Mouse (Mus musculus): Measurements from ENCODE around the gene Arsa.

Gene Arsa

DNA sequence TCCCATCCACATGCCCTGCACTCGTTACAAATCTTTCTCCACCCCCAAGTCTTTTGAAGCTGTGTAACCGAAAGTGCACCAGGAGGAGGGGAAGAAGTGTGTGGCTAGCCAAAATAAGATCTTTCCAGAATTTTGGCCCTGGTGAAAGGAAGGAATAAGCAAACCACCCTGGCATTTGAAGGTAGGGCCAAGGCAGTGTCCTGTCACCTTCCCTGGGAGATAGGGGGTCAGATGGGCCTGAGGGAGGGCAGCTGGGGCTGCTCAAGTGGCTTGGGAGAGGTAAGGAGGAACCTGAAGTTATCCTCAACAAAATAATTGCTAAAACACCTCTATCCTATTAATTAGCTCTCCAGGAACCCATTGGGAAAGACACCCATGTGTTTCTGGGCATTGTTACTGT, 19.6 kb upstream of the Arsa start:
- in situ Hi-C loops (cut with MboI; ENCODE audit: unreplicated experiment in 2 of 2): loop anchor here in 1 of 2 experiments (25.0 kb wide), 1 partner anchor 715 kb away; the partner anchor contains the start of gene Alg10b

GRCm38 (mm10) chr15:89496131-89496530, 18.9 kb upstream of the Arsa start:
- in situ Hi-C loops (cut with MboI; ENCODE audit: unreplicated experiment in 2 of 2): loop anchor here in 1 of 2 experiments (25.0 kb wide), 1 partner anchor 716 kb away; the partner anchor contains the start of gene Alg10b

- in situ Hi-C loops (cut with MboI; ENCODE audit: unreplicated experiment in 2 of 2): loop anchor here in 1 of 2 experiments (25.0 kb wide), 1 partner anchor 717 kb away; the partner anchor contains the start of gene Alg10b
Measured at GRCm38 (mm10) chr15:89494970-89495369, 17.7 kb upstream of the Arsa start.

GRCm38 (mm10) chr15:89488611-89489117, 11.4 kb upstream of the Arsa start:
- in situ Hi-C loops (cut with MboI; ENCODE audit: unreplicated experiment in 2 of 2): loop anchor here in 1 of 2 experiments (25.0 kb wide), 1 partner anchor 724 kb away; the partner anchor contains the start of gene Alg10b

DNA sequence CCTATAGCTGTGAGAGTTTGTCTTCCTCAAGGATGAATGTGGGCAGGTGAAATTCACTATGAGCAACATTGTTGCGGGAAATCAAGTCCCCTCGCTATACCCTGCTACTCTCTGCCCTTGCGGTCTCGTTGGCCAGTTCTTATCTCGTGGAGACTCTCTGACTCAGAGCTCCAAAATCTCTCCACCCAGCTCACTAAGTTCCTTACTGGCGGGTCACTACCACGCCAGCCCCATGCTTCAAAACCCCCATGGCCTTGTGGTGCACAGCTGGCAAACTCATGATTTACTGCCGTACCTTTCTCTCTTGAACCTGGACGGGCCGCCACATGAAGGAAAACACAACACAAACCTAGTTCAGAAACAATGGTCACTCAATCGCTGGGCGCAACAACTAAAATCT, 11.0 kb upstream of the Arsa start:
- in situ Hi-C loops (cut with MboI; ENCODE audit: unreplicated experiment in 2 of 2): loop anchor here in 1 of 2 experiments (25.0 kb wide), 1 partner anchor 724 kb away; the partner anchor contains the start of gene Alg10b

GRCm38 (mm10) chr15:89480584-89480983, 3.4 kb upstream of the Arsa start:
- in situ Hi-C loops (cut with MboI; ENCODE audit: unreplicated experiment in 2 of 2): loop anchor here in 1 of 2 experiments (25.0 kb wide), 1 partner anchor 732 kb away; the partner anchor contains the start of gene Alg10b

DNA sequence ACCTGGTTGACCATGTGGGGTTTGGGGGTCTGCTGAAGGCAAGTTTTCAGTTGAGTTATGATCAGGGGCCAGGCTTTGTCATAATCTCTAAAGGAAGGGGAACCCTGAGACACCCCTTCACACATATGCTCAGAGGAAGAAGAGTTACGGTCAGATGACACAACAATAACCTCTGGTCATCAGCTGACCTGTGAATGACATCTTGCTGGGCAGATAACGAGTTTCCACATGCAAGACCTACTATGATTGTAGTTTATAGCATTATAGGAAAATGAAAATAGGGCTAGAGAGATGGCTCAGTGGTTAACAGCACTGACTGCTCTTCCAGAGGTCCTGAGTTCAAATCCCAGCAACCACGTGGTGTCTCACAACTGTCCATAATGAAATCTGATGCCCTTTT, 1.4 kb upstream of the Arsa start:
- in situ Hi-C loops (cut with MboI; ENCODE audit: unreplicated experiment in 2 of 2): loop anchor here in 1 of 2 experiments (25.0 kb wide), 1 partner anchor 734 kb away; the partner anchor contains the start of gene Alg10b

- in situ Hi-C loops (cut with MboI; ENCODE audit: unreplicated experiment in 2 of 2): loop anchor here in 1 of 2 experiments (25.0 kb wide), 1 partner anchor 734 kb away; the partner anchor contains the start of gene Alg10b
Measured at GRCm38 (mm10) chr15:89477806-89478205, 581 bp upstream of the Arsa start.

DNA sequence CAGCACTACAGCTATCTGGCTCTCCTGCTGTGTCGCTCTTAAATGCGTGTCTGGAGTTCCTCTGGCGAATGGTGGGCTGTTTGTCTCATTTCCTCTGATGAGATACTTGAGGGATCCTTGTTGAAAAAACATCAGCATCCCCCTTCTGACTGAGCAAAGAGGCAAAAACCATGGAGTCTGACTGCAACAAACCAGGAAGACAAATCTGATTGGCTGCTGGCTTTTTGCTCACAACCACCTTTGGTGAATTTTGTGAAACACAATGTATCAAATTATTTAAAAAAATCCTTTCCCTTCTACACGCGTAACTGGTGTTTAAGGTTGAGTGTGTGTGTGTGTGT, 780 bp downstream of the Arsa start:
- in situ Hi-C loops (cut with MboI; ENCODE audit: unreplicated experiment in 2 of 2): loop anchor here in 1 of 2 experiments (25.0 kb wide), 1 partner anchor 736 kb away; the partner anchor contains the start of gene Alg10b

DNA sequence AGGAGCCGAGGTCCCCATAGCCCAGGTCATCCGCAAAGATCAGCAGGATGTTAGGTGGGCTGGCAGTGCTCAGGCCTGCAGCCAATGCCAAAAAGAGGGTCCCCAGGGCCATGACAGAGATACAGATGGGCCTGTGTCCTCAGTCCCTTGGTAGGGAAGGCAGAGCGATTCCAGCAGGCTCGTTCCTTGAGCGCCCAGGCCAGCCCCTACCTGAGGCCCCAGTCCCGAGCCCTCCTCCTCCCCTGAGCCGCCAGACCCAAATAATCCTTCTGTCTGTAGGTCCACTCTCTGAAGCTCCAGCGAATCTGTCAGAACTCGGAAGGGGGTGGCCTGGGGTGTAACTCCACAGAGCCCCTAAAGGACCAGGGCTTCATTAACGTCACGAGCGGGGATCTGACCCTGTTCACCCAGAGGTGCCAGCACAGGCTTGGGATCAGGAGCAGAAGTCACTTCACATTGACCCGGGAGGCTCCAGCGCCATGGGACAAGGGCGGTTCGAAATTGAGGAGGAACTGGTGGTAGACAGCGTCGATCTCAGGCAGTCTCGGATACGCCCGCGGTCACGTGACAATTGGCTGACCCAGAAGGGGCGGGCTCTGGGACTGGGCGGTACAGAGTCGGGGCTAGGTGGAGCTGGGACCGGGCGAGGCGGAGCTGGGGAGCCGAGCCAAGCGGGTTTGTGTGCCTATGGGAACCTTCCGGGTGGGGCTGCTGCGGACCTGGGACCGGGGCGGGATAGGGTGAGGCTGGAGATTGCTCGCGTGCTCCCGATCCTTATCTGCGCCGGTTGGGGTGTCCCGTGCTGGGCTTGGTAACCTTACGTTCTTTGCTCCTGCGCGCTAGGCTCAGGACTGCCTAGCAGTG, 1.4 kb downstream of the Arsa start:
- in situ Hi-C loops (cut with MboI; ENCODE audit: unreplicated experiment in 2 of 2): loop anchor here in 1 of 2 experiments (25.0 kb wide), 1 partner anchor 736 kb away; the partner anchor contains the start of gene Alg10b

DNA sequence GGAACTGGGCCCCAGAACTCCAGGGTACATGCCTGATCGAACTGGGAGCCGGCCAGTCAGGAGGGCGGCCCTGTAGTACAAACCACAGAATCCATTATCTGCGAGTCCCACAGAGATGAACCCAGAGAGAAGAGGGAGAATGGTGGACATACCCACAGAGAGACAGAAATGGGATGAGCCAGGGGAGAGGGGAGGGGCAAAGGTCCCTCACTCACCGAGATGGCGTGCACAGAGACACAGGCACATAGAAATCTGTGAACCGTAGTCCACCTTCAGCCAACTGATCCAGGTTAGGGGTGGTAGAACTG, 2.0 kb downstream of the Arsa start:
- in situ Hi-C loops (cut with MboI; ENCODE audit: unreplicated experiment in 2 of 2): loop anchor here in 1 of 2 experiments (25.0 kb wide), 1 partner anchor 737 kb away; the partner anchor contains the start of gene Alg10b

DNA sequence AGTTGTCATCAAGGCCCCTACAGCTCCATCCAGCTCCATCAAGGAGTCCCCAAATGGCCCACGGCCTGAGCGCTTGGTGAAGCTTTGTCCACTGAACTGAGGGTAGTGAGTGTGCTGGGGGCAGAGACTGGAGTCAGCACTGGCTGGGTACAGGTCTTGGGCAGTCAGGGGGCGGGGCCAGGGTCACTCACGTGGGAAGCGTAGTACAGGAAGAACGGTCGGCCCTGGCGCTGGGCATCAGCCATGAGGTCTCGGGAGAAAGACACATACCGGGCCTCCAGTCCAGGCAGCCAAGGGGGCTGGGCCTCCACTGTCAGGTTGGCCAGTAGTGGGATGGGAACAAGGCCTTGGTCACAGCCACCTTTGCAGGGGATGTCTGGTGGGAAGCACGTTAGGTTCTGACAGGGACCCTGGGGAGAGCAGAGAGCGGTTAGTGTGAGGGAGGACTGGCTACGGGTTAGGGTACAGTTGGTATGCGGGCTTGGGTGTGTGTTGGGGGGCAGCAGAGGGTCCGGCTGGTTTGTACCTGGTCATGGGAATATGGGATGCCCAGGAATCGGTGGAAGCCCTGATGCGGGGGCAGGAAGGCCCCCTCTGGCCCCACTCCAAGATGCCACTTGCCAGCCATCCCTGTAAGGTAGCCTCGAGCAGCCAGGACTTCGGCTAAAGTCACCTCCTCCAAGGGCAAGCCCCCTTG, 2.5 kb downstream of the Arsa start:
- in situ Hi-C loops (cut with MboI; ENCODE audit: unreplicated experiment in 2 of 2): loop anchor here in 1 of 2 experiments (25.0 kb wide), 1 partner anchor 738 kb away; the partner anchor contains the start of gene Alg10b

DNA sequence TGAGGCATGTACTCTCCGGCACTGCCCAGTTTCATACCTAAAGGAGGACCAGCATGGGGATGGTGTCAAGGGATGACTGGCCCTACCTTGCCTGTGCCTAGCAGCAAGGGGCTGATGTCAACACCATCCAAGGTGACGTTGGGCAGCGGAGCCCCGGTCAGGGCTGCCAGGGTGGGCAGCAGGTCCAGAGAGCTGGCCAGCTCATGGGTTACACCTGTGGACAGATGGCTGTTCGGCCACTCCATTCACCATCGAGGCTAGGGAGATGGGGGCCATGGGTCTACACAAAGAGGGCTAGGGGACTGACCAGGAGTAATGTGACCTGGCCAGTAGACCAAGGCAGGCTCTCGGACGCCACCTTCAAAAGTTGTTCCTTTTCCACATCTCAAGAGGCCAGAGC, 3.3 kb downstream of the Arsa start:
- in situ Hi-C loops (cut with MboI; ENCODE audit: unreplicated experiment in 2 of 2): no loop called here

GRCm38 (mm10) chr15:89473370-89473769, 3.9 kb downstream of the Arsa start:
- in situ Hi-C loops (cut with MboI; ENCODE audit: unreplicated experiment in 2 of 2): no loop called here

- in situ Hi-C loops (cut with MboI; ENCODE audit: unreplicated experiment in 2 of 2): no loop called here
Measured at GRCm38 (mm10) chr15:89471476-89471875, 5.7 kb downstream of the Arsa start.

GRCm38 (mm10) chr15:89468577-89468976, 8.6 kb downstream of the Arsa start:
- in situ Hi-C loops (cut with MboI; ENCODE audit: unreplicated experiment in 2 of 2): loop anchor here in 1 of 2 experiments (10.0 kb wide), 1 partner anchor 354 kb away; no protein-coding TSS in a partner anchor

DNA sequence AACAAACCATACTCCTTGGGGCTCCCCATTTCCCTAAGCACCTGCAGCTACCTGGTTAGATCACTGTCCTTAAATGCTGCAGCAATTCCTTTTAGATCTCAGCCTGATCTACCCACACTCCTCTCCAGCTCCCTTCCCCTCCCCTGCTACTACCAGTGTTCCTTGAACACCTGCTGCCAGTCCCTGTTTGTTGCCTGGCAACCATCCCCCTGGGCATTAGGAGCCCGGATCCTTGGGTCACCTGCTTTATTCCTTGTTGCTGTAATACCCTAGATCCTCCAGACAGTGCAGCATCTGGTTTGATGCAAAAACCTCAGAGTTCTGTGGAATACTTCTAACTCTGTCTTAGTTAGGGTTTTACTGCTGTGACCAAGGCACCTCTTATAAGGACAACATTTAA, 12.2 kb downstream of the Arsa start:
- in situ Hi-C loops (cut with MboI; ENCODE audit: unreplicated experiment in 2 of 2): loop anchor here in 1 of 2 experiments (10.0 kb wide), 1 partner anchor 350 kb away; no protein-coding TSS in a partner anchor

GRCm38 (mm10) chr15:89463334-89464235, 13.6 kb downstream of the Arsa start:
- in situ Hi-C loops (cut with MboI; ENCODE audit: unreplicated experiment in 2 of 2): loop anchor here in 1 of 2 experiments (10.0 kb wide), 1 partner anchor 349 kb away; no protein-coding TSS in a partner anchor

DNA sequence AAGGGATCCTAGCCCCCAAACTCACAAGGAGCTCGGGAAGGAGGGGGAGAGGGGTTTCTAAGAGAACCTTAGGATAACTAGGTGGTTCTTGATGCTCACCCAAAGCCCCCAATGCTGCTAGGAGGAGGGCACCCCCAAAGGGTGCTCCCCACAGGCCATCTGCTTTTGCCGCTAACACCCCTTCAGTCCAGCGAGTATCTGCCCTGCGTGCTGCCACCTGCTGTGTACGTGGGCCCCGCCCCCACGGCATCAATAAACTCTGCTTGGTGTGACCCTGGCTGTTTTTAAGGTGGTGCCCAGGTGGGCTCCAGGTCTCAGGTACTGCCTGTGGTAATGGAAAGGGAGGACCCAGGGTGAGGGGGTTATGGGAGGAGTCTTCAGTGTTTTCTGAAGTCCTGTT, 15.0 kb downstream of the Arsa start:
- in situ Hi-C loops (cut with MboI; ENCODE audit: unreplicated experiment in 2 of 2): loop anchor here in 1 of 2 experiments (10.0 kb wide), 1 partner anchor 347 kb away; no protein-coding TSS in a partner anchor

All from v-Abl transformed pro-B cells (cell line).